ENCODE assay signal across 8 mouse cellular contexts in genomic region chr9:120455768-120456655, GRCm38 (mm10). TPM values are rescaled to one million over a fixed set of nuclear protein-coding genes. Genes with fewer than 3 reads are reported as not detected.
A peak's percentile ranks its signal among the peaks of the same experiment; 100 is the strongest.
DNase-seq lines count a peak whose midpoint lies in the region; ATAC-seq and TF ChIP-seq lines count a peak whose summit lies in the region.

No protein-coding gene starts in this region.

- TF ChIP-seq CTCF in kidney, adult 2 months (conservative IDR thresholded peaks at IDR 0.05; ENCODE audit: insufficient read depth, insufficient read length, low read depth, low read length): no peak
- TF ChIP-seq CTCF in brain, embryonic 14.5 days (IDR thresholded peaks at IDR 0.05; ENCODE audit: borderline replicate concordance, extremely low read depth, insufficient read depth, insufficient read length): no peak
- TF ChIP-seq CTCF in heart, postnatal 0 days (IDR thresholded peaks at IDR 0.05; ENCODE audit: low read depth): no peak

- no peak for DNase-seq in kidney, adult 2 months
- peak; percentile 93 for DNase-seq in brain, embryonic 14.5 days (ENCODE audit: low read depth)
- peak; percentile 35 for DNase-seq in heart, postnatal 0 days (ENCODE audit: low spot score)
- DNase-seq in midbrain, embryonic 14.5 days: peak; percentile 68
- no peak for DNase-seq in T-cell, adult 2 months (ENCODE audit: low spot score)
- DNase-seq in cerebellum, adult 11-12 months: no peak
- DNase-seq in gastrocnemius, postnatal 36 days: no peak

- H3K9ac ChIP-seq in kidney, embryonic 14.5 days (ENCODE audit: low read depth, low read length): no peak overlapping the region
- H3K9ac ChIP-seq in heart, postnatal 0 days (replicated peaks; ENCODE audit: low read depth, low read length): no peak overlapping the region
- no peak overlapping the region for H3K9ac ChIP-seq in midbrain, embryonic 14.5 days (replicated peaks; ENCODE audit: low read length)

- intact Hi-C loops in gastrocnemius, postnatal 36 days (cut with DNase I): no loop called here

- 0 out of 2 replicates have a peak overlapping the region, but pooled peaks have one; percentile 51 for H3K27ac ChIP-seq in kidney, embryonic 14.5 days (ENCODE audit: low read depth, low read length)
- H3K27ac ChIP-seq in kidney, adult 2 months (ENCODE audit: insufficient read depth, low read depth, low read length): no peak overlapping the region
- peak overlapping the region; percentile 47 for H3K27ac ChIP-seq in heart, postnatal 0 days (ENCODE audit: low read depth)
- 0 out of 2 replicates have a peak overlapping the region, but pooled peaks have one; percentile 52 for H3K27ac ChIP-seq in midbrain, embryonic 14.5 days (replicated peaks; ENCODE audit: low read depth, low read length)

- H3K4me1 ChIP-seq in kidney, embryonic 14.5 days (ENCODE audit: control insufficient read depth, insufficient read depth, low read length): peaks cover 8% of the 10 kb centered on the region; the same call in 1 of the 2 replicates
- H3K4me1 ChIP-seq in kidney, adult 2 months (ENCODE audit: control insufficient read depth, insufficient read depth, low read length): no peaks in the 10 kb centered on the region
- H3K4me1 ChIP-seq in heart, postnatal 0 days (ENCODE audit: control insufficient read depth, insufficient read depth): no peaks in the 10 kb centered on the region
- H3K4me1 ChIP-seq in midbrain, embryonic 14.5 days (ENCODE audit: control insufficient read depth, insufficient read depth, low read length): no peaks in the 10 kb centered on the region

- TF ChIP-seq POLR2A in kidney, adult 2 months (IDR thresholded peaks at IDR 0.05; ENCODE audit: low read depth, low read length): no peak
- TF ChIP-seq POLR2A in brain, embryonic 14.5 days (IDR thresholded peaks at IDR 0.05; ENCODE audit: borderline replicate concordance, extremely low read depth, insufficient read depth, insufficient read length, poor library complexity, severe bottlenecking): no peak

- TF ChIP-seq EP300 in heart, postnatal 0 days (IDR thresholded peaks at IDR 0.05; ENCODE audit: low read depth): no peak

- no peak overlapping the region for H3K4me3 ChIP-seq in kidney, embryonic 14.5 days (ENCODE audit: low read length)
- no peak overlapping the region for H3K4me3 ChIP-seq in kidney, adult 2 months (ENCODE audit: insufficient read depth, low read depth, low read length)
- no peak overlapping the region for H3K4me3 ChIP-seq in heart, postnatal 0 days (ENCODE audit: low read depth, low read length)
- H3K4me3 ChIP-seq in midbrain, embryonic 14.5 days (replicated peaks; ENCODE audit: low read depth, low read length): no peak overlapping the region

- H3K9me3 ChIP-seq in kidney, embryonic 14.5 days (ENCODE audit: control insufficient read depth, low read length): no peaks in the 10 kb centered on the region
- no peaks in the 10 kb centered on the region for H3K9me3 ChIP-seq in heart, postnatal 0 days (replicated peaks; ENCODE audit: control insufficient read depth, low read length)
- H3K9me3 ChIP-seq in midbrain, embryonic 14.5 days (ENCODE audit: control insufficient read depth, low read length): no peaks in the 10 kb centered on the region

- WGBS in kidney, embryonic 14.5 days: 42% methylated on average over 9 of the region's 9 CpGs
- WGBS in kidney, adult 2 months: 37% methylated on average over 9 of the region's 9 CpGs
- 36% methylated on average over 9 of the region's 9 CpGs for WGBS in heart, postnatal 0 days
- 10% methylated on average over 9 of the region's 9 CpGs for WGBS in midbrain, embryonic 14.5 days

- peak; percentile 77; the same call in 1 of the 2 replicates for ATAC-seq in kidney, embryonic 14.5 days (ENCODE audit: low FRiP score, low TSS enrichment)
- peak; percentile 71 for ATAC-seq in heart, postnatal 0 days (ENCODE audit: insufficient read depth, low read depth)
- ATAC-seq in midbrain, embryonic 14.5 days (ENCODE audit: low FRiP score, low TSS enrichment): no peak

- H3K27me3 ChIP-seq in kidney, embryonic 14.5 days (ENCODE audit: control insufficient read depth, insufficient read depth, low read length): no peaks in the 10 kb centered on the region
- H3K27me3 ChIP-seq in kidney, adult 2 months (replicated peaks; ENCODE audit: control insufficient read depth, insufficient read depth, low read length): no peaks in the 10 kb centered on the region
- no peaks in the 10 kb centered on the region for H3K27me3 ChIP-seq in heart, postnatal 0 days (ENCODE audit: control insufficient read depth, insufficient read depth, low read length)
- H3K27me3 ChIP-seq in midbrain, embryonic 14.5 days (ENCODE audit: control insufficient read depth, insufficient read depth, low read length): no peaks in the 10 kb centered on the region

- no peak overlapping the region for H3K4me2 ChIP-seq in kidney, embryonic 14.5 days (replicated peaks; ENCODE audit: low read depth, low read length)
- H3K4me2 ChIP-seq in heart, postnatal 0 days (ENCODE audit: low read depth, low read length): no peak overlapping the region
- no peak overlapping the region for H3K4me2 ChIP-seq in midbrain, embryonic 14.5 days (ENCODE audit: low read length)

- H3K36me3 ChIP-seq in kidney, embryonic 14.5 days (ENCODE audit: control insufficient read depth, insufficient read depth, low read length): no peaks in the 10 kb centered on the region
- H3K36me3 ChIP-seq in kidney, adult 2 months (ENCODE audit: control insufficient read depth, insufficient read depth, low read length): no peaks in the 10 kb centered on the region
- no peaks in the 10 kb centered on the region for H3K36me3 ChIP-seq in heart, postnatal 0 days (replicated peaks; ENCODE audit: control insufficient read depth, insufficient read depth, low read length)
- no peaks in the 10 kb centered on the region for H3K36me3 ChIP-seq in midbrain, embryonic 14.5 days (ENCODE audit: control insufficient read depth, insufficient read depth, low read length)

RNA-seq across cellular contexts. Expression of gene Eif1b, which starts 36.0 kb away (rescaled TPM):
- polyA plus RNA-seq in kidney, embryonic 14.5 days (2014; fragmentation: Nextera tagmentation; extraction: Ambion mirVana): 160 and 173 TPM in 2 replicates
- 40.7 and 41.0 TPM in 2 replicates for polyA plus RNA-seq in kidney, adult 2 months (2012; rRNA removed)
- 156 and 199 TPM in 2 replicates for polyA plus RNA-seq in brain, embryonic 14.5 days (2012; rRNA removed)
- total RNA-seq in heart, postnatal 0 days (2014; rRNA removed; ENCODE audit: low replicate concordance): 50.9 and 65.9 TPM in 2 replicates
- polyA plus RNA-seq in heart, postnatal 0 days (2015; fragmentation: Nextera tagmentation; extraction: Ambion mirVana): 136 and 137 TPM in 2 replicates
- polyA plus RNA-seq in midbrain, embryonic 14.5 days (2014; fragmentation: Nextera tagmentation; extraction: Ambion mirVana): 310 and 316 TPM in 2 replicates
- 10 to 100 TPM; 27.1 to 36.4 TPM for total RNA-seq in gastrocnemius, postnatal 36 days (2021)

Comparison
In these comparisons a context has a peak if more than half of its experiments do, and no peak if none do; other contexts are left out.
1. DNase-seq: peak in brain, embryonic 14.5 days (single experiment), heart, postnatal 0 days (single experiment) and midbrain, embryonic 14.5 days (single experiment); none in kidney, adult 2 months (single experiment), T-cell, adult 2 months (single experiment), cerebellum, adult 11-12 months (single experiment) and gastrocnemius, postnatal 36 days (0 of 2).